Mouse (Mus musculus): ENCODE measurements around the gene Gpi1. TPM values are rescaled to one million over a fixed set of nuclear protein-coding genes. Genes with fewer than 3 reads are reported as not detected.

Gene Gpi1
- 834 and 845 TPM in 2 replicates for polyA plus RNA-seq (2014; fragmentation: Nextera tagmentation; extraction: Ambion mirVana)

DNA sequence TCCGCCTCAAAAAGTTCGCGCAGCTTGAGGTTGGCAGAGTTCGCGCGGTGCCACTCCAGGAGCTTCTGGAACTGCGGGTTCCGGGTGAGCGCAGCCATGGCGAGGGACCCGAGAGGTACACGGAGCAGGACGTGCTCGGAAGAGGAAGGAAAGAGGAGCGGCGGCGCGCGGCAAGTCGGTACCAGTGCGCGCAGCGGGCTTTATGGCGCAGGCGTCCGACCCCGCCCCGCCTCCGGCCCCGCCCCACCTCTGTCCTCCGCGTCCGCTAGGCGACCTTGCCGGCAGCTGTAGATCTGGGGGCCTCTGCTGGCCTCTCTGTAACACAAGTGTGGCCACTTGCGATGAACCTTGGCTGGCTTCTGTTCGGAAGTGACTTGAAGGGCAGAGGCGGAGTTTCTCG, at the start of gene Gpi1:
TSS of gene Gpi1 (minus strand) at position 221 of the 400 bp plus-strand sequence.
- Histone ChIP-seq H3K4me1 (ENCODE audit: control insufficient read depth in 2 of 2, insufficient read depth in 2 of 2, low read length in 2 of 2) (peaks cover 28 to 55% of the 10 kb centered on the region in 2 experiments), H3K9me3 (ENCODE audit: control insufficient read depth, low read length) (no peaks in the 10 kb centered on the region), H3K27ac (replicated peaks in 1 of 2; ENCODE audit: control insufficient read depth in 1 of 2, insufficient read depth in 1 of 2, low read depth in 2 of 2, low read length in 2 of 2) (peak within 1 kb of the TSS; percentile 87 to 98), H3K4me3 (ENCODE audit: control insufficient read depth in 1 of 2, insufficient read depth in 1 of 2, low read depth in 1 of 2, low read length in 2 of 2) (peak within 1 kb of the TSS; percentile 73 to 85), H3K4me2 (ENCODE audit: low read length) (peak within 1 kb of the TSS; percentile 87), H3K9ac (ENCODE audit: low read length) (peak within 1 kb of the TSS; percentile 98), H3K27me3 (ENCODE audit: control insufficient read depth, insufficient read depth, low read length) (no peaks in the 10 kb centered on the region), H3K36me3 (ENCODE audit: control insufficient read depth, insufficient read depth, low read length) (peaks cover 37% of the 10 kb centered on the region)
- WGBS, result under 1% methylated on average over 39 of the region's 39 CpGs
- ATAC-seq (ENCODE audit: insufficient number of reproducible peaks, insufficient read depth, low FRiP score, low read depth), result peak; percentile 62

- Histone ChIP-seq H3K4me2 (ENCODE audit: low read length) (no peak overlapping the region), H3K27ac (replicated peaks in 1 of 2; ENCODE audit: control insufficient read depth in 1 of 2, insufficient read depth in 1 of 2, low read depth in 2 of 2, low read length in 2 of 2) (no peak overlapping the region), H3K4me1 (ENCODE audit: control insufficient read depth in 2 of 2, insufficient read depth in 2 of 2, low read length in 2 of 2) (peaks cover 0 to 2% of the 10 kb centered on the region in 2 experiments; a peak in 1 of 4 replicates), H3K27me3 (ENCODE audit: control insufficient read depth, insufficient read depth, low read length) (no peaks in the 10 kb centered on the region), H3K4me3 (ENCODE audit: control insufficient read depth in 1 of 2, insufficient read depth in 1 of 2, low read depth in 1 of 2, low read length in 2 of 2) (no peak overlapping the region), H3K9me3 (ENCODE audit: control insufficient read depth, low read length) (no peaks in the 10 kb centered on the region), H3K9ac (ENCODE audit: low read length) (no peak overlapping the region), H3K36me3 (ENCODE audit: control insufficient read depth, insufficient read depth, low read length) (peaks cover 34% of the 10 kb centered on the region; the same call in 1 of the 2 replicates)
- WGBS, result 93% methylated on average over 2 of the region's 2 CpGs
- ATAC-seq (ENCODE audit: insufficient number of reproducible peaks, insufficient read depth, low FRiP score, low read depth), result no peak
These were observed 47.5 kb upstream of the Gpi1 start for GRCm38 (mm10) chr7:34277656-34278055.

GRCm38 (mm10) chr7:34276066-34276465, 45.9 kb upstream of the Gpi1 start:
- H3K4me3 ChIP-seq (ENCODE audit: control insufficient read depth in 1 of 2, insufficient read depth in 1 of 2, low read depth in 1 of 2, low read length in 2 of 2), result no peak overlapping the region
- H3K4me1 ChIP-seq (ENCODE audit: control insufficient read depth in 2 of 2, insufficient read depth in 2 of 2, low read length in 2 of 2), result peaks cover 0 to 2% of the 10 kb centered on the region in 2 experiments; a peak in 1 of 4 replicates
- ATAC-seq (ENCODE audit: insufficient number of reproducible peaks, insufficient read depth, low FRiP score, low read depth), result no peak
- WGBS, result 89% methylated on average over 3 of the region's 3 CpGs
- H3K9me3 ChIP-seq (ENCODE audit: control insufficient read depth, low read length), result no peaks in the 10 kb centered on the region
- H3K9ac ChIP-seq (ENCODE audit: low read length), result no peak overlapping the region
- H3K27me3 ChIP-seq (ENCODE audit: control insufficient read depth, insufficient read depth, low read length), result no peaks in the 10 kb centered on the region
- H3K27ac ChIP-seq (replicated peaks in 1 of 2; ENCODE audit: control insufficient read depth in 1 of 2, insufficient read depth in 1 of 2, low read depth in 2 of 2, low read length in 2 of 2), result no peak overlapping the region
- H3K4me2 ChIP-seq (ENCODE audit: low read length), result no peak overlapping the region
- 0 out of 2 replicates have a peak, but pooled peaks cover 22% of the 10 kb centered on the region for H3K36me3 ChIP-seq (ENCODE audit: control insufficient read depth, insufficient read depth, low read length)

DNA sequence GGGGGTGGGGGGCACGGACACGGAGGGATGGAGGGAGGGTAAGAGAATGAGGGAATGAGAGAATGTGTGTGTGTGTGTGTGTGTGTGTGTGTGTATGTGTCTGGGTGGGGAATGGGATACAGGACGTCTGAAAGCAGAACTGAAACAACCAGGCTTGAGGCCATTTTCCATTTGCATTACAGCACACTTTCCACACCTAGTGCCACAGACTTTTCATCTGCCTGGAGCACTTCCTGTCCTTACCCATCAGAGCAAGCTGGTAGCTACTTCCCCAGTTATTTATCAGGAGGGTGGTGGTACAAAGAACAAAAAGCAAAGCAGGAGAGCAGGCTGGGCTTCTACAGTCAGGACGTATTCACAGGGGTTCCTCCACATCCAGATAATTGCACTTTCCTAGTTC, 42.3 kb upstream of the Gpi1 start:
- Histone ChIP-seq H3K9me3 (ENCODE audit: control insufficient read depth, low read length) (no peaks in the 10 kb centered on the region), H3K36me3 (ENCODE audit: control insufficient read depth, insufficient read depth, low read length) (0 out of 2 replicates have a peak, but pooled peaks cover 14% of the 10 kb centered on the region), H3K9ac (ENCODE audit: low read length) (no peak overlapping the region), H3K4me3 (ENCODE audit: control insufficient read depth in 1 of 2, insufficient read depth in 1 of 2, low read depth in 1 of 2, low read length in 2 of 2) (no peak overlapping the region), H3K27me3 (ENCODE audit: control insufficient read depth, insufficient read depth, low read length) (no peaks in the 10 kb centered on the region), H3K27ac (replicated peaks in 1 of 2; ENCODE audit: control insufficient read depth in 1 of 2, insufficient read depth in 1 of 2, low read depth in 2 of 2, low read length in 2 of 2) (peak overlapping the region in 1 of 2 experiments; percentile 28; a peak in 1 of 4 replicates), H3K4me2 (ENCODE audit: low read length) (no peak overlapping the region), H3K4me1 (ENCODE audit: control insufficient read depth in 2 of 2, insufficient read depth in 2 of 2, low read length in 2 of 2) (peaks cover 2 to 31% of the 10 kb centered on the region in 2 experiments; a peak in 3 of 4 replicates)
- no peak for ATAC-seq (ENCODE audit: insufficient number of reproducible peaks, insufficient read depth, low FRiP score, low read depth)
- WGBS, result 58% methylated on average over 4 of the region's 4 CpGs

DNA sequence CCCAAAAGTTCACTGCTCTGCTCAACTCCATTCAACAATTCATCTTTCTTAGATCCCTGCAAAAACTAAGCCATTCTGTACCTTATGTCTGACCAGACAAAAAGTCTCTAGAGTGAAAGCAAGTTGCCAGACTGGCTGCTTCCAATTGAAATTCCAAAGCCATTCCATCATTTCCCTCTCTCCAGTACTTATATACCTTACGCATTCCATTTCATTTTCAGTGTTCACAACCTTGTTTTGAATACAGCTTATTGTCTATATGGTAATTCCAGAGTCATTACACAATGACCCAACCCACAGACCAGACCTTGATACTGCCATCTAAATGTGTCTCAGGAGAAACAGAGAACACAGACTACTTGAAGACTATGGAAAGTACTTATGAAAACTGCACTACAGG, 38.3 kb upstream of the Gpi1 start:
- H3K4me1 ChIP-seq (ENCODE audit: control insufficient read depth in 2 of 2, insufficient read depth in 2 of 2, low read length in 2 of 2), result peaks cover 9 to 49% of the 10 kb centered on the region in 2 experiments
- H3K9me3 ChIP-seq (ENCODE audit: control insufficient read depth, low read length), result no peaks in the 10 kb centered on the region
- H3K27me3 ChIP-seq (ENCODE audit: control insufficient read depth, insufficient read depth, low read length), result no peaks in the 10 kb centered on the region
- no peak overlapping the region for H3K4me2 ChIP-seq (ENCODE audit: low read length)
- H3K9ac ChIP-seq (ENCODE audit: low read length), result no peak overlapping the region
- H3K27ac ChIP-seq (replicated peaks in 1 of 2; ENCODE audit: control insufficient read depth in 1 of 2, insufficient read depth in 1 of 2, low read depth in 2 of 2, low read length in 2 of 2), result peak overlapping the region; percentile 40 to 76
- 14% methylated on average over 1 of the region's 1 CpGs for WGBS
- H3K4me3 ChIP-seq (ENCODE audit: control insufficient read depth in 1 of 2, insufficient read depth in 1 of 2, low read depth in 1 of 2, low read length in 2 of 2), result no peak overlapping the region
- H3K36me3 ChIP-seq (ENCODE audit: control insufficient read depth, insufficient read depth, low read length), result peaks cover 7% of the 10 kb centered on the region
- ATAC-seq (ENCODE audit: insufficient number of reproducible peaks, insufficient read depth, low FRiP score, low read depth), result no peak

GRCm38 (mm10) chr7:34266421-34266820, 36.3 kb upstream of the Gpi1 start:
- peak overlapping the region; percentile 6 to 76 for H3K27ac ChIP-seq (replicated peaks in 1 of 2; ENCODE audit: control insufficient read depth in 1 of 2, insufficient read depth in 1 of 2, low read depth in 2 of 2, low read length in 2 of 2)
- no peaks in the 10 kb centered on the region for H3K9me3 ChIP-seq (ENCODE audit: control insufficient read depth, low read length)
- peaks cover 23% of the 10 kb centered on the region for H3K36me3 ChIP-seq (ENCODE audit: control insufficient read depth, insufficient read depth, low read length)
- no peak for ATAC-seq (ENCODE audit: insufficient number of reproducible peaks, insufficient read depth, low FRiP score, low read depth)
- H3K9ac ChIP-seq (ENCODE audit: low read length), result peak overlapping the region; percentile 46; the same call in 1 of the 2 replicates
- H3K27me3 ChIP-seq (ENCODE audit: control insufficient read depth, insufficient read depth, low read length), result no peaks in the 10 kb centered on the region
- peak overlapping the region; percentile 38 for H3K4me2 ChIP-seq (ENCODE audit: low read length)
- H3K4me3 ChIP-seq (ENCODE audit: control insufficient read depth in 1 of 2, insufficient read depth in 1 of 2, low read depth in 1 of 2, low read length in 2 of 2), result no peak overlapping the region
- H3K4me1 ChIP-seq (ENCODE audit: control insufficient read depth in 2 of 2, insufficient read depth in 2 of 2, low read length in 2 of 2), result peaks cover 9 to 49% of the 10 kb centered on the region in 2 experiments

- Histone ChIP-seq H3K36me3 (ENCODE audit: control insufficient read depth, insufficient read depth, low read length) (peaks cover 27% of the 10 kb centered on the region), H3K9ac (ENCODE audit: low read length) (peak overlapping the region; percentile 46; the same call in 1 of the 2 replicates), H3K27ac (replicated peaks in 1 of 2; ENCODE audit: control insufficient read depth in 1 of 2, insufficient read depth in 1 of 2, low read depth in 2 of 2, low read length in 2 of 2) (peak overlapping the region; percentile 6 to 76; a peak in 3 of 4 replicates), H3K4me3 (ENCODE audit: control insufficient read depth in 1 of 2, insufficient read depth in 1 of 2, low read depth in 1 of 2, low read length in 2 of 2) (no peak overlapping the region), H3K9me3 (ENCODE audit: control insufficient read depth, low read length) (no peaks in the 10 kb centered on the region), H3K4me2 (ENCODE audit: low read length) (peak overlapping the region; percentile 38), H3K4me1 (ENCODE audit: control insufficient read depth in 2 of 2, insufficient read depth in 2 of 2, low read length in 2 of 2) (peaks cover 9 to 49% of the 10 kb centered on the region in 2 experiments), H3K27me3 (ENCODE audit: control insufficient read depth, insufficient read depth, low read length) (no peaks in the 10 kb centered on the region)
- WGBS, result 22% methylated on average over 5 of the region's 5 CpGs
- no peak; the same call in 1 of the 2 replicates for ATAC-seq (ENCODE audit: insufficient number of reproducible peaks, insufficient read depth, low FRiP score, low read depth)
These were observed 35.8 kb upstream of the Gpi1 start for GRCm38 (mm10) chr7:34265876-34266346.

DNA sequence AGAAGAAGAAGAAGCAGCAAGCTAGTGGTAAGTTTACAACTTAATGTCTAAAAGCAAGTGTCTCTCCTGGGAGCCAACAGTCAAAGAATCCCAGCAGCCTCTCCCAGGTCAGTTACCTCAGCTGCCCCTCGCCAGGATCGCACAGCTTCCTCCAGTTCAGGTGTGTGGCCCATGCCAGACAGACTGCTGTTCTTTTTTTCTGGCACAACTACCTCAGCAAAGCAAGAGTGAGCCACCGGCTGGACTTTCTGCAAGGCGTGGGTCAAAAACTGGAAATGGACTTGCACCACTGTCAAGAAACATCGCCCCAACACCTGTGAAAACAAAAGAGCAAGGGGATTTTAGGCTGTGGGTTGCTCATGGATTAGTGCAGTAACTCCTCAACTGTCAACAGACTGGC, 33.3 kb upstream of the Gpi1 start:
- Histone ChIP-seq H3K4me1 (ENCODE audit: control insufficient read depth in 2 of 2, insufficient read depth in 2 of 2, low read length in 2 of 2) (peaks cover 8 to 29% of the 10 kb centered on the region in 2 experiments), H3K9me3 (ENCODE audit: control insufficient read depth, low read length) (no peaks in the 10 kb centered on the region), H3K36me3 (ENCODE audit: control insufficient read depth, insufficient read depth, low read length) (peaks cover 44% of the 10 kb centered on the region), H3K9ac (ENCODE audit: low read length) (no peak overlapping the region), H3K4me2 (ENCODE audit: low read length) (no peak overlapping the region), H3K4me3 (ENCODE audit: control insufficient read depth in 1 of 2, insufficient read depth in 1 of 2, low read depth in 1 of 2, low read length in 2 of 2) (no peak overlapping the region), H3K27ac (replicated peaks in 1 of 2; ENCODE audit: control insufficient read depth in 1 of 2, insufficient read depth in 1 of 2, low read depth in 2 of 2, low read length in 2 of 2) (no peak overlapping the region), H3K27me3 (ENCODE audit: control insufficient read depth, insufficient read depth, low read length) (no peaks in the 10 kb centered on the region)
- 93% methylated on average over 5 of the region's 5 CpGs for WGBS
- ATAC-seq (ENCODE audit: insufficient number of reproducible peaks, insufficient read depth, low FRiP score, low read depth), result no peak

All from heart, embryonic 14.5 days (tissue).